Mouse (Mus musculus) layer of hippocampus, adult 8-10 months (tissue): ENCODE results near the gene Man1b1. TPM values are rescaled to one million over a fixed set of nuclear protein-coding genes. Genes with fewer than 3 reads are reported as not detected.

Experiments used
- DNase-seq, 2 experiments: peaks; one replicate each; pipeline ENCODE4 v3.0.0; 2022; ENCODE audit warnings: low spot score in 2 of 2
- total RNA-seq, 4 experiments: library from RNA; stranded (reverse); gene quantifications; 2 replicates each; pipeline ENCODE4 v1.2.4; 2022

The Man1b1 gene
- total RNA-seq, 4 experiments from 2014 or later, result 53.7 to 68.2 (median 59.6) TPM

DNA sequence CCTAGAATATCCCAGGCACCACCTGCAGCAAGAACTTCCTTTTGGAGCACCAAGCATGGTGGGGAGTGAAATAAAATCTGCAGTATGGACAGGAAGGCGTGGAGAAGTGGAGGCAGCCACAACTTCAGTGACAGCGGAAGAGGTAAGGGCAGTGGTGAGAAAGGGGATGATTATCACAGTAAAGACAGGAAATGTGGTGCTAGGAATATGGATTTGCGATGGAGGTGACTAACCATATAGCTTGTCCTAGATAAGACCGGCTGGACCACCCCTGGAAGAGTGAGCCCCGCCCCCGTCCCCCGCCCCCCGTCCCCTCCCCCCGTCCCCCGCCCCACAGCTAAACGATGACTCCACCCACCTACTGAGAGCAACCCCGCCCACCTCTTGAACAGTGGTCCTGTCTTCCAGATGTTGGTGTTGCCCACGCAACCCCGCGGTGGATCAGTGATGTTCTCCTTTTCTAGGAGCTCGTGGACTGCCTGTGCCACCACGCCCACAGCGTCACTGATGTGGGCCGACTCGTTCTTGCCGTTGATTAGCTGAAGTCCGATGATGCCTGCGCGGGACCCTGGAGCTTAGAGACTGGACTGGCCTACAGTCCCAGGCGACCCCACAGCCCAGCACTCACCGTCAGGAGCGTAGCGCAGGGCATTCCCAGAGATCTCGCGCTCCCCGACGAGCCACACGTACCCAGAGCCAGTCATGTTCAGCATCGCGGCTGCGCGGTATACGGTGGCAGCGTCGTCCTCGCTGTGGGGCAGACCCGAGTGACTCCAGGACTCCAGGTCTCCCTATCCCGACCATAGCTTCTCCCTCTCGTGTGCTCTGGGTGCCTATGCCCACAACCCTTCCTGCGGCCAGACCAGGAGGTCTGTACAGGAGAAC is 27.2 kb upstream of the Man1b1 start:
- DNase-seq, result peak in 1 of 2 experiments; percentile 36

DNA sequence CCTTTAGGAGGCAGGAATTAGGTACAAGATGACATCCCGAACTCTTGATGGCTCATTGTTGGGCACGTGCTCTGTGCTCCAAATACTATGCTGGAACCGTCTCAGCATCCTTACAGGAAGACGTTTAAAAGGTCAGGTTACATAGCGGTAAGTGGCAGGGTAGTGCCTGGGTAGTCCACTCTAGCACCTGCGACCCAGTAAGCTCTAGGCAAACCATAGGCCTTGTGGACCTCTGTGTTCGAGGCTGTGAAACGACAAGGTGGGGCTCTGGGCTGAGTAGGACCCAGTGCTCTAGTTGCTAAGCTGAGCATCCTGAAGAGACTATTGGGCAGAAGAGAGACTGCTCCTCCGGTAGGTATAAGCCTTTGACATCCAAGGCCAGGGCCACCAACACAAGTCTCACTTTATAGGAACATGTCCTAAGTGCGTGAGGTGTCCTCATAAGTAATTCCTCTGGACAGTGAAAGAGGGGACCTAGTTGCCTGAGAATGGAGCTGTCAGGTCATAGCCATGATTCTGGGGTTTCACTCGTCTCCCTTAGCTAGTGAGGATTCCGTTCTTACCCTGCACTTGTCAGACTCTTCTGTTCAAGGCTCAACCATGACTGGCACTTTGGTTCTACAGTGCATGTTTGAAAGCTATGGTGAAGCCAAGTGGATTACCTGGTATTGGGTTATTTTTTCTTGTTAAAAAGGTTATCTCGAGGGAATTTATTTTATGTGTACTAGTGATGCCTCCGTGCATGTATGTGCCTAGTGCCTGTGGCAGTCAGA is 26.4 kb upstream of the Man1b1 start:
- DNase-seq, result no peak

DNA sequence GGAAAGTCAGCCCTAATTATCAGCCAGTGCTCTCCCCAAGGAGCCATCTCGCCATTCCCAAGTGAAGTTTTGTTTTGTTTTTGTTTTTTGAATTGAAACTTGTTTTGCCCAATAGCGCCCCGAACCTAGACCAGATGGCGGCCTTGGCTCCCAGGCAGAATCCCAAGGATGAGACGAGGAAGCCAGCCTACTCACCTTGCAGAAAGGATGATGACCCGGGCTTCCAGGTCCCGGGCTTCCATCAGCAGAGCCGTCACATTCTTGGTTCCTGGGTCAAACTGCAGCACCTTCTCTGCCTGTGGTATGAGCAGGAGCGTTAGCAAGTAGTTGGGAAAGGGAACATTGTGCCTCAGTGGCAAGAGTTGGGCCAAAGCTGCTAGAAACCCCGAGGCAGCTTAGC is 22.0 kb upstream of the Man1b1 start:
- no peak for DNase-seq

DNA sequence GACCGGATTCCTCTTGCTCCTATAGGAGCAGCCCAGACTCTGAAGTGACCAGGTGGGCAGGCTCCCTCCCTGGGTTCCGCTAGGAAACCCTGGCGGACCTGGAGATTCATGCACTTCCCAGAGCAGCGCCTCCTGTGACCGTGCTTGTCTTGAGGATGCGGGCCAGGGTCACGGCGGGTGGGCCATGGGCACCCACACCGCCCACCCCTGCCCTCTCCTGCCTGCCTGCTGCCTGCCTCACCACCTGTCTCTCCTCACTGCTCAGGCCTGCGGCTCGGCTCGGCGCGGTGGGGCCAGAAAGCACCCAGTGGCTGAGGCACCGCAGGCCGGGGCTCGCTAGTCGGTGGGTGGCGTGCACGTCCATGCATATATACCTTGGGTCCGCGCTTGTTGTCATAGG is 21.2 kb upstream of the Man1b1 start:
- DNase-seq, result no peak

DNA sequence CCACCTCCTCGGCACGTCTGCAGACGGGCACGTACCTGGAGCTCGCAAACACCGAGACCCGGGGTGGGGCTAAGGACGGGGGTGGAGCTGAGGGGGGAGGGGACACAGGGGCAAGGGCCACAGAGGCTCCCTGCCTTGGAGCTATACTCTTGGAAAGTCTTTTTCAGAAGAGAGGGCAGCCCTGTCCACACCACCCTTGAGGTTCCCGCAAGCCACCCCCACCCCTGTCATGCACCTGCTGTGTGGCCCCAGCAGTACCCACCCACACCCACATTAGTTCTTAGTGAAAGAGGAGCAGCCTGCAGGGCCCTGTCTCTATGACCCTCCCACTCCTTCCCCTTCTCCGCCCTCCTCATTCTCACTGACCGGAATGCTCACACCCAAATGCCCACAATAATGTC is 20.6 kb upstream of the Man1b1 start:
- no peak for DNase-seq

DNA sequence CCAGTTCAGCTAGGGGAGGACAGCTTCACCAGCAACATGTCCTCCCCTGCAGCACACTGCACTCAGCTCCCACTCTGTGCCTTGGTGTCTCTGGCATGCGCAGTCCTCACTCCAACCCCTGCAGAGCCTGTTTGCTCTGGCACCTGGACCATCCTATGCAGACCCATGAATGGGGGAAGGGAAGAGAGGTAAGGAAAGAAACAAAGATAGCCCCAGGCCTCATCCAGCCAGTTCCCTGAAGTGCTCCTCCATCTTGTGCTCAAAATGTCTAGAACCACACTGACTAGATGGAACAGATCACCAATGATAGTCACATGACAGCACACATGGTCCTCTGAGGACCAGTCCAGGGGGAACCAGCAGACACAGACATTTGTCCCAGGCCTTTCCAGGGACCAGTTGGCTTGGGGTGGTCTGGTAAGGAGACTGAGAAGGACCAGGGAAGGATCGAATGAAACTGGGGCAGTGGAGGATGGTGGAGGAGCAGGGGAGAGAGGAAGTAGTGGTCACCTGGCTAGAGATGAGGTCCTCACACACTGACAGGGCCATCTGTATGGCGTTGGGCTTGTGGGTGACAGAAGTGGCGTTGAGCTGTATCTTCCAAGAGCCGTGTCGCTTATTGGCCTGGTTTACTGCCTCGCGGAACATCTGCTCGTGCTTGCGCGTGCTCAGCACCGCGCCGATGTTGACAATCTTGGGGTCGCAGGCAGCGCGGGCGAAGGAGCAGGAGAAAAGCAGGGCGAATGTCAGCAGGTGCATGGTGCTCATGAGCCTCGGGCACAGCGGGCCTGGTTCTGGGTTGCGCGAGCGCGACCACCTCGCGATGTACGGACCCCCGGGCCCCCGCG is 13.8 kb upstream of the Man1b1 start:
- no peak for DNase-seq

DNA sequence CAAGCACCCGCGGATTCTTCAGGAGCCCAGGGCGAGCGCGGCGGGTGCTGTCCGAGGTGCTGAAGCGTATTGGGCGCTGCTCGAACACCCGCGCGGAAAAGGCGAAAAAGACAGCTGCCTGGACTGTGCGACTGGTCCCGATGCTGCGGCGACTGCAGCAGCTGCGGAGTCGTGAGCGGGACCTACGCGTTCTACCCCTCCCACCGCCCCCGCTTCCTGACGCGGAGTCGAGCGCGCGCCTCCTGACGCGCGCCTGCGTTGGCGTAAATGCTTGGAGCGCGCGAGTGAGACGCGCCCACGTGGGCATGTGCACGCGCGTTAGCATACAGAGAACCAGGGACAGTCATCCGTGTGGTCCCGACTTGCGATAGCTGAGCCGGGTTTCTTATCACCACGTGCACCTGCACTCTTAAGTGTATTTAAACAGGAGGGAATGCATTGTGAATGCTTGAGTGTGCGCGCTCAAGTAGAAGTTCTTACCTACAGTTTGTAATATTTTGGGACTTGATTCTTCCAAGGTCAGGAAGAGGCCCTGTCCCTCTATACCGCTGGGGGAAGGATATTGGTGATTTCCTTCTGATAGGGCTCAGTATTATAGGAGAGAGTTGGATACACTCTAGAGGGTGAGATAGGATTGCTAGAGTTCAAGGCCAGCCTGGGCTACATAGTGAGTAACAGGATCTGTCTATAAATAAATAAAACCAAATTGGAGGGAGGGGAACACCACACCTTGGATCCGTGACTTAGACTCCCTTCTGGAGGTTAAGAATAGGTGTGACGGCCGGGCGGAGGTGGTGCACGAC is 13.0 kb upstream of the Man1b1 start, which contains the start of gene Grin1:
Gene Grin1, minus strand, starts transcription at position 217 of the 803 bp plus-strand sequence.
- peak; percentile 82 to 88 for DNase-seq

DNA sequence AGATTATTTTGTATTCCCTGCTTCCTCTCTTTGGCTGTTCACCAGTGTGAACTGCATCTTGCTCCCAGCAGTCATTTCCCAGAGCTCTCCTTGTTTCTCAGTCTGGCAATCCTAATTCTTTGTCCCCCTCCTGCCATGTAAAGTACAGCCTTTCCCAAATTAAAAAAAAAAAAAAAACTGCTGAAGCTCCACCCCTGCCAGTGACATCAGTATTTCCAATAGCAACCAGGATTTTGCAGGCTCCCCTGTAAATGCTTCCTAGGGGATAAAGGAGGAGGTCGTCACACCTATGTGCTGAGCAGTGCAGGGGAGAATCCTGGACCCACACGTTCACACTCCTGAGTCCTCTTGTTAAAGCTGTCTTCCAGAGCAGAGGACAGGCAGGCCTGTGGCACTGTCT is 12.1 kb upstream of the Man1b1 start:
- DNase-seq, result no peak

DNA sequence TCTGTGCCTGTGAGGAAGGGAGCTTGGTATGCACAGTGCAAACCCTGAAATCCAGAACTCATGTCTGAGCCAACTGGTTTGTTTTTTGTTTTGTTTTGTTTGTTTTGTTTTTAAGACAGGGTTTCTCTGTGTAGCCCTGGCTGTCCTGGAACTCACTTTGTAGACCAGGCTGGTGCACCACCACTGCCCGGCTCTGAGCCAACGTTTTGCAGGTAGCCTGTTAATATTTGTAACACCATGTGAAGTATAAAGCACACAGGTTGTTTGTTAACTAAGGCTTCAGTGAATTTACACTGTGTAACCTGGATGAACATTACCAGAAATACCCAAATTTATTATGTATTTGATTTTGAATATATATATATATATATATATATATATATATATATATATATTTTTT is 6.1 kb upstream of the Man1b1 start:
- no peak for DNase-seq

DNA sequence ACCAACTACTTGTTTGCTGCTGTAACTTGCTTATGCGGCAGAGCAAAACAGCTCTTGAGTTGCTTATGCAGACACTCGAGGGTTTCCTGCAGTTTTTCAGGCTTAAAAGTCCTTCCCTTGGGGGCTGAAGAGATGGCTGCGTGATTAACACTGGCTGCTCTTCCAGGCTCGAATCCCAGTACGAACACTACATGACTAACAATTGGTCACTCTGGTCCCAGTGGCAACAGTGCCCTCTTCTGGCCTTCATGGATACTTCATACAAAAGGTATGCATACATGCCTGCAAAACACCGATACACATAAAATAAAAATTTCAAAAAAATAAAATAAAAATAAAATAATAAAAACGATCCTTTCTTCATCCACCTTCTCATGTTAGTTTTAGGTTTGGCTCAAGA is 3.7 kb upstream of the Man1b1 start:
- DNase-seq, result no peak

DNA sequence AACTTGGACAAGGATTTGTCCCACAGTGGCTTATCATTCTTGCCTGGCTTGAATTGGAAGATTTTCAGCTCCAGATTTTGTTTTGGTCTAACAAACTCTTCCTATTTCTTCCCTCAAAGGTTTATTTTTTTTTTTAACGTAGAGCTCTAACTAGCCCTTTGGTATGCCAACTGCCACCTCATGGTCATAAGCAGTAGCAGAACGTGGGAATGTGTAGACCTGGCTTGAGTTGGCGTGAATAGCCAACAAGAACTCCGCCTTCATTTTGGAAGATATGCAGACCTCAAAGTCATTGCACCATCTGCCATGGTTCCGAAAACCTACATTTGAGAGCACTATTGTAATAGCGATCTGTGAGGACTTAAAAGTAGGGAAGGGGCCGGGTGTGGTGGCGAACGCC is 668 bp upstream of the Man1b1 start:
- no peak for DNase-seq

DNA sequence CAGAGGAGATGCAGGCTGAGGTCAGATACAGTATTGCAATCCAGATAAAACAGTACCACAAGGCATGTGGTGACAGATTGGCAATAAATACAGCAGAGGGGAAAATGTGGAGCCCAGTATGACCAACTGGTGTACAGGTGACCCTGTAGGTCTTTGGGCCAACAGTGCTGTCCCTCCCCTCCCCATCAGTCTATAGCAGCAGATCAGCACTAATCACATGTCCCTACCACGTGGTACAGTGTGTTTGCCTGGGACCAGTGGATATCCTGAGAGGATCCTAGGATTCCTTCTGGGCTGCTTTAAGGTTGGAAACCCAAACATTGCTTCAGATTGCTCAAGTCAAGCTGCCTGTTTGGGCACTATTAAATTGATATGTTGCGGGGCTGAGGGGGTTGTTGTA is 1.4 kb downstream of the Man1b1 start:
- DNase-seq, result no peak

DNA sequence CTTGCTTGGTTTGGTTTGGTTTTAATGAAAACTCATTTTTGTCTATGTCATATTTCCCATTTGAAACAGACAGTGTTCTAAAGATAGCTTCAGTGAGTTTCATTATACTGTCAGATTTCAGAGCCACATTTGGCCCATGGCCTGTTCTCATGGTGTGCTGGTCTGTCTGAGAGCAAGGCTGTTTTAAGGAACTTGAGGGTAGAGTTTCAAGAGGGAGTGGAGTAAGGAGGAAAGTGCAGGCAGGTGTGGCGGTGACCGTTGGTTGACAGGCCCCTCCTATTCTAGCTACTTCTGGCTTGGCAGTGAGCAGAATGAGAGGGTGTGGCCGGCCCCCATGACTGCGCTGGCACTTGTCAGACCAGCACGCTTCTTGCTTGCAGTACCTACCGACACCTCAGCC is 6.2 kb downstream of the Man1b1 start:
- DNase-seq, result no peak

DNA sequence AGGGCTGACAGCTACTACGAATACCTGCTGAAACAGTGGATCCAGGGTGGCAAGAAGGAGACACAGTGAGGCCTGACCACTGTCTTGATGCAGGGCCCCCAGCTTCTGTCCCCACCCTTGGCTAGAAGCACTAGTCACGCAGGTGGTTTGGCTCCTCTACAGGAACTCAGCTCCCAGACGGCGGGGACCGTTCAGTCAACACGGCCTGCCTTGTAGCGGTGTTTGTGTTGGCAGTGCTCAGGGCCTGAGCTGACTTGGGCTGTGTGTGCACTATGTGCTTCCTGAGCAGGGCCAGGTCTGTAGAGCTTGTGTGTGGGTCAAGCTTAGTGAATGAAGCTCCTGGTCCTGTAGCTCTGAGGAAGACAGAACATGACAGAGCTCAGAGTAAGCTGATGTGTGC is 16.0 kb downstream of the Man1b1 start:
- DNase-seq, result no peak

DNA sequence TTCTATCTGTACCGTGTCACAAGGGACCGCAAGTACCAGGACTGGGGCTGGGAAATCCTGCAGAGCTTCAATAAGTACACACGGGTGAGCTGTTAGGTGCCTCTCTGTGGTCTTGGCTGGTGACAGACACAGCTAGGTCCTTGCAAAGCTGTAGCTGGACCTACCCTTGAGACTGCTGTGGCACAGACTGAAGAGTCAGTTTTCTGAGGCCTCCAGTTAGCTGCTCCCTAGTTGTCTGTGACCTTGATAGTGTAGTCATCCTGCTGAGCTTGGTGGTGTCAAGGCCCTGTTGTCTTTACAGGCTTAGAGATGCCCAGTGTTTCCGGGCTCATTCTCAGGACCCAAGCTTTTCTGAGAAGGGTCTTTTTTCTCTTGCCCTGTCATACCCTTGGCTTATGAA is 17.4 kb downstream of the Man1b1 start:
- DNase-seq, result no peak

DNA sequence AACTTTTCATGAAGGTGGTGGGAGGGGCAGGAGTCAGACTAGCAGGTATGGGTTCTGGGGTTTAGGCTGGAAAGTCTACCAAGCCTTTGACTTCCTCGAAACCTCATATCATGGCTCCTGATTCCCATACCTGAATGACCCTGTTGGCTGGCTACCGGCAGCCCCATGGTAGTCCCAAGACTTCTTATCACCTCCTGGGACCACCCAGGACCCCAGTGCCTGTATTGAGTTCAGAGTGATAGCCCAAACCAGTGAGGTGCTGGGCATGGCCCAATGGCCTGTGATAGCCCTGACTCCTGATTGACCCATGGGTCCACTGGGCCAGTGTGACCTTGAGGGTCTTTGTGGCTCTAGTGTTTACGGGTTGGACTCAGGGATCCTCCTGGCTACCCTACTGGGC is 18.6 kb downstream of the Man1b1 start:
- no peak for DNase-seq

DNA sequence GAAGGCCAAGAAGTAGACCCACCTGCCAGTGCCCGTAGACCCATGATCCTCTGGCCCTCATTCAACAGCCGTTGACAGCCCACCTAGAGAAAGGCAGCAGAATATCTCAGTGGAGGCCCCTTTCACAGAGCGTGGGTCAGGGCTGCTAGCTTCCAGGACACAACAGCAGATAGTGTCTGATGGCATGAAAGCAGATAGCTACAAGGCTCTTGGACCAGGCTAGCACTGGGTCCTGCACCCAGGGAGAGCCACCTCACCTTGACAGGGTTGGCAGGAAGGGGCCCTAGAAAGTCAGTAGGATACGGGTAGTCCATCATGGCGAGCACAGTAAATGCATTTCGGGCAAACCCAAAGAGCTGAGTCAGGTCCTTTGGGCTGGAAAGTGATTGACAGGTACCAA is 22.1 kb downstream of the Man1b1 start:
- no peak for DNase-seq

DNA sequence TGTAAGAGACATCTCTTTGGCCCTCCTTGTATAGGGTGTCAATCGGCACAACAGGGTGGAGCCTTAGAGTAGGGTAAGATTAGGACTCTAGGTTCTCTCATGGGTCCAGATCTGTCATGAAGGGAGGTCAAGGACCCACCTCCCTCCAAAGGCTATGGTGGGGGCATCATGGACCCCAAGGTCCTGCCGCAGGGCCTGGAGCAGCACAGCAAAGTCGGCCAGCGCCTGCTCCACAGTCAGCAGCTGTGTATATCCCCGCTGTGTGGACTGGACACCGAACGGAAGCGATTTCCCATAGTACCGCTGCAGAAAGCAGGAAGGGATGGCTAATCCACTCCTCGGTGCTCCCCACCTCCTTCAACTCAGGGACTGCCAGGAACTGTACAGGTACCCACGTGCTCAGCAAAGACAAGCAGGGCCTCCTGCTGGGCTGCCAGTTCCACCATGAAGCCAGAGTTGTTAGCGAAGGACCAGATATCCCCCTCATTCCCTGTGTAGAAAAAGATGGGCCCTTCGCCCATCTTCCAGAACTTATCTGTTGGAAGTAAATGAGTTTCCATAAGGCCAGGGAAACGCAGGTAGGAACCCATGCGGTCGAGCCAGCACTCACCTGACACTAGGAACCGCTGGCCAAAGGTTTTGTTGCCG is 23.4 kb downstream of the Man1b1 start:
- DNase-seq, result no peak

DNA sequence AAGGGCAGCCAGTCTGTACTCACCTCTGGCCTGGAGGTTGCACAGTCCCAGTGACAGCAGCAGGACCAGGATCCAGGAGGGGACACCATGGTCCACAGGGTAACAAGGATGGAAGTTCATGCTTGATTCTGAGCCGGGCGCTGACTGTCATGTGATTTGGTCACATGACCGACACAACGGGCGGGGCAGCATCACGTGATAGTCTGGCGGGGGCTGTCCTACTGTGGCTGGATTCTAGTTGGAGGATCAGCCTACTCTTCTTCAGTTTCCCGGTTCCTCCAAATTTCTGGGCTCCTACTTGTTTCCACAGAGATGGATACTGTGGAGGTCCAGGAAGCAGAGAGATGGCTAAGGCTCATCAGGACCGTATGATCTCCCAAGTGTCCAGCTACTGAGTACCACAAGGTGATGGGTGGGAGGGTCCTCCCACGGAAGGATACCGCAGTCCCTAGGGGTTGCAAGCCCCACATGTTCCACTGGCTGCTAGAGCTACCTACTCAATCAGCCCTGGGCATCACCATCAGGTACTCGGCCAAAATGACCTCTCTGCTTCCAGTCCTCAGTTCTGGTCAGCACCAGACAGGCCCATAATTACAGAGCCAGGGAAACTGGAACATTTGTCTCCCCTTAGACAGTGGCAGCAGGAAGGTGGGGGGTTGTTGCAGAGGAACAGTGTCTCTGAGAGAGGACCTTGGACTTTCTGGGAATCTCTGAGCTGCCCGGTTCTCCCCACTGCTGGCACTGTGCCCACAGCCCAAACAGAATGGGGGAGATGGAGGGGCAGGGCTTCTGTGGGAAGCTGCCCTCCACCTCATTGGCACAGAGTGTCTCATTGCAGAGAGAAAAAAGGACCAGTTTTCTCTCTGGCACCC is 24.3 kb downstream of the Man1b1 start, which contains the start of gene Dpp7:
Gene Dpp7, minus strand, starts transcription at position 152 of the 872 bp plus-strand sequence.
- DNase-seq, result peak; percentile 84 to 86
